Mouse (Mus musculus) neural tube, embryonic 13.5 days (tissue): ENCODE measurements around the gene Ramp1. TPM values are rescaled to one million over a fixed set of nuclear protein-coding genes. Genes with fewer than 3 reads are reported as not detected.

Experiments
- ATAC-seq: fragments of 200-750 bp; cut with Nextera tagmentation; 2 replicates; pipeline ENCODE4 v1.8.0; 2017; ENCODE audit warnings: low read depth, mild to moderate bottlenecking, moderate TSS enrichment, moderate library complexity
- H3K27ac ChIP-seq: fragments of 300-500 bp; sonication (generic); replicated peaks from 2 replicates; pipeline ENCODE4 v1.5.1; 2015; ENCODE audit warnings: moderate library complexity, mild to moderate bottlenecking, inconsistent platforms
- H3K27me3 ChIP-seq: fragments of 300-500 bp; sonication (generic); 2 replicates; pipeline ENCODE4 v1.6.1; 2015; ENCODE audit warnings: mild to moderate bottlenecking, inconsistent platforms
- H3K36me3 ChIP-seq: fragments of 300-500 bp; sonication (generic); 2 replicates; pipeline ENCODE4 v1.6.1; 2015; ENCODE audit warnings: mild to moderate bottlenecking, inconsistent platforms
- H3K4me1 ChIP-seq: fragments of 300-500 bp; sonication (generic); replicated peaks from 2 replicates; pipeline ENCODE4 v1.6.1; 2015; ENCODE audit warnings: inconsistent platforms
- H3K4me2 ChIP-seq: fragments of 300-500 bp; sonication (generic); 2 replicates; pipeline ENCODE4 v1.6.1; 2015; ENCODE audit warnings: inconsistent platforms, mild to moderate bottlenecking, moderate library complexity
- H3K4me3 ChIP-seq: fragments of 300-500 bp; sonication (generic); 2 replicates; pipeline ENCODE4 v1.5.1; 2015; ENCODE audit warnings: mild to moderate bottlenecking, inconsistent platforms
- H3K9ac ChIP-seq: fragments of 300-500 bp; sonication (generic); 2 replicates; pipeline ENCODE4 v1.6.1; 2015; ENCODE audit warnings: moderate library complexity, mild to moderate bottlenecking, inconsistent platforms
- H3K9me3 ChIP-seq: fragments of 300-500 bp; sonication (generic); 2 replicates; pipeline ENCODE4 v1.6.1; 2016; ENCODE audit warnings: inconsistent platforms
- WGBS: fragments of 180-500 bp; shearing (Covaris S2); methylation state at CpG from one replicate; pipeline ENCODE4 v1.1.7; 2015; 5-methylcytosine and 5-hydroxymethylcytosine counted together
- polyA plus RNA-seq: library from polyadenylated mRNA; unstranded; fragments of >200 nt; fragmentation: Nextera tagmentation; extraction: Ambion mirVana; gene quantifications from 2 replicates; pipeline ENCODE4 v1.2.1, GENCODE M21; 2015

Ramp1 gene
- polyA plus RNA-seq, 1 experiment from 2014 or later = 3.2 TPM

DNA sequence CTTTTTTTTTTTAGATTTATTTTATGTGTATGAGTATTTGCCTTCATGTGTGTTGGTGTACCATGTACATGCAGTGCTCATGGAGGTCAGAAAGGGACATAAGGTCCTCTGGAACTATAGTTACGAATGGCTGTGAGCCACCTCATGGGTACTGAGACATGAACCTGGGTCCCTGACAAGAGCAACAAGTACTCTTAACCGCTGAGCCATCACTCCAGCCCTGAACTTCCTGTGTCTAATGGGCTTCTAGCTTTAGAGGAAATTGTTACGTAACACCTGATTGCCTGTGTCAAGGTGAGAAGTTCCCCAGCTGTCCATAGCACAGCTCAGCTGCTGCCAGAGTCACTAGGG is 40.7 kb downstream of the Ramp1 start:
- Histone ChIP-seq H3K4me1 (no peaks in the 10 kb centered on the region), H3K27ac (no peak overlapping the region), H3K27me3 (no peaks in the 10 kb centered on the region), H3K9me3 (no peaks in the 10 kb centered on the region), H3K36me3 (no peaks in the 10 kb centered on the region), H3K4me3 (no peak overlapping the region), H3K4me2 (no peak overlapping the region), H3K9ac (no peak overlapping the region)
- no peak for ATAC-seq
- 87% methylated on average over 3 of the region's 3 CpGs for WGBS

DNA sequence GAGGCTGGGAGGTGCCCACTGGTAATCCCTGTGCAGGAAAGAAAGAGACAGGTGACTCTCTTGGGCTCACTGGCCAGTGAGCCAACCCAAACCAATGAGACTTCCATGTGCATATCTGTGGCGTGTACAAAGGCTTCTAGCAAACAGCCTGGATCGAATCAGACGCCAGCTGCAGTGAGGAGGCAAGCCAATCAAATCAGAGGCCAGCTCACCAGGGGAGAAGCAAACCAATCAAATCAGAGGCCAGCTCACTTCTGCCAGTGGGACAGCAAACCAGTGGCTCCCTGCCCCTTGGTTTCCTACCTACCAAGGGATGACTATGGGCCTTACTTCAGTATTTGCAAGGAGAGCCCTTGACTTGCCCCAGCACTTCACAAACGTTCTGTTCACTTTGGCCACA is 46.9 kb downstream of the Ramp1 start:
- no peak overlapping the region for H3K4me2 ChIP-seq
- H3K4me3 ChIP-seq = no peak overlapping the region
- H3K27me3 ChIP-seq = no peaks in the 10 kb centered on the region
- H3K27ac ChIP-seq = no peak overlapping the region
- no peak overlapping the region for H3K9ac ChIP-seq
- H3K36me3 ChIP-seq = no peaks in the 10 kb centered on the region
- WGBS = 85% methylated on average over 4 of the region's 4 CpGs
- H3K9me3 ChIP-seq = no peaks in the 10 kb centered on the region
- no peak for ATAC-seq
- no peaks in the 10 kb centered on the region for H3K4me1 ChIP-seq

DNA sequence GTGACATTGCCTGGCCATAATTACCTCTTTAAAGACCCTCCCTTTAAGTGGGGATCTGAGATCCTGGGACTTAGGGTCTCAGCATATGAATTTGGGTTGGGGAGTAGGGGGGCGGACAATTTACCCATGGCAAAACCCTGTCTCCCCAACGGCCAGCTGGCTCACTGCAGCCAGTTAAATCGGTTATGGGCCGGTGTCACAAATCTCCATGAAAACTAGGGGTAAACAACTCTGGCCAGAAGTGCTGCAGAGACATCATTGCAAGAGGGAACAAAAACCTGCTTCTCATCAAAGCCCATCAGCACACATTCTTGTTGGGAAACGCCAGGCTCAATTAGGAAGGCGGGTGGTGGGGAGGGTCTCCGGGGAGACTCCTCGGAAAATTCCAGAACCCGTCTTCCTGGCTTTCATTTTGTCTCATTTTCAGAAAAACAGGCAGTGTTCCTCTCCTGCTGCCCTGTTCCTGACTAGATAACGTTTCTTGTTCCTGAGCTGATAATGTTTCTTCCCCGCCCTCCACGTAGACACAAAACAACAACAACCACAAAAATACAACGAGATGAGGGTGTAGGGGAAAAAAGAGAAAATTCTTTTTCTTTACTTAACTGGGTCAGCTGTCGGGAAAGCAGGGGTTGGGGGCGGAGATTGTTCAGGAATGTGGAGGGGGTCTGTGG is 47.9 kb downstream of the Ramp1 start:
- H3K4me2 ChIP-seq = no peak overlapping the region
- no peaks in the 10 kb centered on the region for H3K9me3 ChIP-seq
- H3K36me3 ChIP-seq = no peaks in the 10 kb centered on the region
- H3K4me1 ChIP-seq = no peaks in the 10 kb centered on the region
- H3K27me3 ChIP-seq = no peaks in the 10 kb centered on the region
- ATAC-seq = no peak
- no peak overlapping the region for H3K27ac ChIP-seq
- no peak overlapping the region for H3K4me3 ChIP-seq
- 65% methylated on average over 15 of the region's 15 CpGs for WGBS
- H3K9ac ChIP-seq = no peak overlapping the region

DNA sequence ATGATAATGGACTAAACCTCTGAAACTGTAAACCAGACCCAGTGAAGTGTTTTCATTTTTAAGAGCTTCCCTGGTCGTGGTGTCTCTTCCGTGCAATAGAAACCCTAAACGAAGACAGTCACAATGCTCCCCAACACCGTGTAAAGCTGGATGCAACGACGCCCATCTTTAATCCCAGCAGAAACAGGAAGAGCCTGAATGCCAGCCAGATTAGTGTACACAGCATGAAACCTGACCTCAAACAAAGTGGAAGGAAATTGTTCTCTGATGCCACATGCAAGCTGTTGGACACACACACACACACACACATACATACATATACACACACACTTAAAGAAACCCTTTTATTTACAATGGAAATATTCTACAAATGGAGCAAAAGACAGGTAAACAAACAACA is 51.5 kb downstream of the Ramp1 start:
- no peak overlapping the region for H3K4me3 ChIP-seq
- no peaks in the 10 kb centered on the region for H3K27me3 ChIP-seq
- no peaks in the 10 kb centered on the region for H3K9me3 ChIP-seq
- 81% methylated on average over 6 of the region's 6 CpGs for WGBS
- H3K36me3 ChIP-seq = no peaks in the 10 kb centered on the region
- H3K9ac ChIP-seq = no peak overlapping the region
- no peak for ATAC-seq
- H3K4me2 ChIP-seq = no peak overlapping the region
- no peaks in the 10 kb centered on the region for H3K4me1 ChIP-seq
- no peak overlapping the region for H3K27ac ChIP-seq

DNA sequence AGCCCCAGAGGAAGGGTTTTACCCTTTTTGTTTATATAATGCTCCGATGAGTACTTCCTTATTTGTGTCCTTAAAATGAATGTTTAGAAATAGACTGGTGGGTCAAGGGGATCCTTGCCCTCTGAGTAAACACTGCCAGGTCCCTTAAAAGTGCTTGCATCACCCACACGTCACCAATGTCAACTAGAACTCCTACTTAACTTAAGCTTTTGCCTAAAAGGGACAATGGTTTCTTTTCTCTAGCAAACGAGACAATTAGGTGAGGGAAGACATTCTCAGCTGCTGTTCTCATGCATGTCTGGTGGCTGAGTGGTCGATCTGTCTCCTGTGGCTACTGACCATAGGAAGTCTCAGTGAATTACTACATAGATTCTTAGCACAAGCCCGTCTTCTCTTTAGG is 52.3 kb downstream of the Ramp1 start:
- H3K4me1 ChIP-seq = no peaks in the 10 kb centered on the region
- no peaks in the 10 kb centered on the region for H3K36me3 ChIP-seq
- H3K4me3 ChIP-seq = no peak overlapping the region
- H3K9me3 ChIP-seq = no peaks in the 10 kb centered on the region
- H3K27ac ChIP-seq = no peak overlapping the region
- no peaks in the 10 kb centered on the region for H3K27me3 ChIP-seq
- no peak overlapping the region for H3K9ac ChIP-seq
- 64% methylated on average over 5 of the region's 5 CpGs for WGBS
- ATAC-seq = no peak
- H3K4me2 ChIP-seq = no peak overlapping the region

DNA sequence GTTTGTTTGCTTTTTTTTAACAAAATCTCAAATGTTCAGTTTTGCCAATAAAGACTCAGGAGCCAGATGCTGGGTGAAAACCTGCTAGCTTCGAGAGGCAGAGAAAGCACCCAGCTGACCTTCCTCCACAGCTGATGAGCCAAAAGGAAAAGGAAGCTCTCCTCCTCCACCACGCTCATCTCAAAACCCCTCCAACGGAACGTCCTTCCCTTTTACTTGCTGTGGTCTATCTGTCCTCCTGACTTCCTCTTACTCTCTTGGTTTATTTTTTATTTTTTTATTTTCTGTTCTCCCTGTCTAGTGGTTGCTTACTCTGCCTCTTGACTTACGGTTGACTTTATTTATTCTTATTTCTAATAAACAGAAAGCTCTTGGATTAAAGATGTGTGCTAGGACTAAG is 55.8 kb downstream of the Ramp1 start:
- no peaks in the 10 kb centered on the region for H3K9me3 ChIP-seq
- H3K36me3 ChIP-seq = no peaks in the 10 kb centered on the region
- no peak overlapping the region for H3K27ac ChIP-seq
- no peak for ATAC-seq
- 79% methylated on average over 5 of the region's 5 CpGs for WGBS
- H3K4me3 ChIP-seq = no peak overlapping the region
- no peak overlapping the region for H3K4me2 ChIP-seq
- no peak overlapping the region for H3K9ac ChIP-seq
- H3K27me3 ChIP-seq = no peaks in the 10 kb centered on the region
- H3K4me1 ChIP-seq = no peaks in the 10 kb centered on the region

DNA sequence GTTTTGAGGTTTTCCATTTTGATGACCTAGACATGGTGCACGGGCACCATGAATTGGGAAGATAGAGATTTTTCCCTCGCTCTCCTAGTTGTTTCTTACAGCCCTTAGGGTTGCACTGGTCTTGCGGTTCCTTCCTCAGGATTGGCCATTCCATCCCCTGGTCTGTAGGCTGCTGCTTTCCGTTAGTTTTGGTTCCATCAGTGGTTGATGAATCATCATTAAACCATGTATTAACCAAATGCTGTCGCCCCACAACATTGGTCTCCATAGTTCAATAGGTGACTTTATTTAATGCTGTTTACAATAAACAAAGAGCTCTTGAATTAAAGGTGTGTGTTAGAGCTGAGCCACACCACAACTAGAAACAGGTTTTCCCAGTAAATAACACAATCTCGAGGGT is 58.1 kb downstream of the Ramp1 start:
- Histone ChIP-seq H3K36me3 (no peaks in the 10 kb centered on the region), H3K27ac (no peak overlapping the region), H3K27me3 (no peaks in the 10 kb centered on the region), H3K4me2 (no peak overlapping the region), H3K9ac (no peak overlapping the region), H3K4me3 (no peak overlapping the region), H3K4me1 (no peaks in the 10 kb centered on the region), H3K9me3 (no peaks in the 10 kb centered on the region)
- WGBS = 81% methylated on average over 6 of the region's 6 CpGs
- ATAC-seq = no peak

DNA sequence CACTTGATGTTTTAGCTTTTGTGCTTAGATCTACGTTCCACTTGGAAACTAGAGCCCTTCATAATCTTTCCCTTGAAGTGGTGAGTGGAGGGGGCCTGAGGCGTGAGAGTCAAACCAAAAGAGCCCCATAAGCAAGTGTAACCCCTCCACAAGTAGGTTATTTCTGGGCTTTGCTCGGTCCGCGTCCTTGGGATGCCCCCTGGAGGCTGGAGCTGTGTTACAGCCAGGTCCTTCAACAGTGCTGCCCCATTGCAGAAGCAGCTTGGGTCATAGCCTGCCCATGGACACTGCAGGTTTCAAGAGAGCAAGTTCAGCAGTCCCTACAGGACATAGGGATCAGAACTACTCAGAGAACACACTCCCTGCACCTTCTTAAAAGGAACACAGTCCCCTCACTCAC is 59.5 kb downstream of the Ramp1 start:
- Histone ChIP-seq H3K4me2 (no peak overlapping the region), H3K36me3 (no peaks in the 10 kb centered on the region), H3K4me1 (no peaks in the 10 kb centered on the region), H3K9me3 (no peaks in the 10 kb centered on the region), H3K27me3 (no peaks in the 10 kb centered on the region), H3K27ac (no peak overlapping the region), H3K4me3 (no peak overlapping the region), H3K9ac (no peak overlapping the region)
- 23% methylated on average over 5 of the region's 5 CpGs for WGBS
- no peak for ATAC-seq

DNA sequence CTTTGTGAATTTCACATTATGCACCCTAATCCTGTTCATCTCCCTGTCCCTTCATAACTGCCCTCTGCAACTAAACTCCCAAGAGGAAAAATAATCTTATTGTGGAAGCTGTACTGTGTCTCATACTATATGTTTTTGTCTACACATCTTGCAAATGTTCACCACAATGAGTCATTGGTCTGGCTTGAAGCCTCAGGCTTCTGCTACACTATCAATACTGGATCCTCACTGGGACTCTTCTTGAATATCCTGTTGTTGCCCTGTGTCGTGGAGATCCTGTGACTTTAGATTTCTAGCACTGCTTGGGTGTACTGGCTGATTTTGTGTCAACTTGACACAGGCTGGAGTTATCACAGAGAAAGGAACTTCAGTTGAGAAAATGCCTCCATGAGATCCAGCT is 60.2 kb downstream of the Ramp1 start:
- ATAC-seq = no peak
- Histone ChIP-seq H3K36me3 (no peaks in the 10 kb centered on the region), H3K4me1 (no peaks in the 10 kb centered on the region), H3K27ac (no peak overlapping the region), H3K9me3 (no peaks in the 10 kb centered on the region), H3K9ac (no peak overlapping the region), H3K4me3 (no peak overlapping the region), H3K4me2 (no peak overlapping the region), H3K27me3 (no peaks in the 10 kb centered on the region)
- 82% methylated on average over 1 of the region's 1 CpGs for WGBS

DNA sequence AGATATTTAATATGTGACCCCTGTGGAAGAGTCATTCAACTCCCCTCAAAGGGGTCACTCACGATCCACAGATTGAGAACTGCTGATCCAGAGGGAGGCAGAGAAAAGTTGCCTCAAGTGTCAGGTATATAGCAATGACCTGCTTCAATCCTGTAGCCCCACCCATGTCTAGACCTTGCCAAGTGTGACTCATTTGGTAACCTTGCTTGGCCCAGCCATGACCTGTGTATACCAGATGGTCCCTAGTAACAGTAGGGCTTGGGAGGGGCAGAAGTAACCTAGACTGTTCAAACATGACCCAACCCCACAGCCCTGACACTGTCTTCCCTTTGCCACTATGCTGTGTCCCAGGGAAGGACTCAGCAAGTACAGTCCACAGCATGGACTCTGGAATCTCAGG is 61.1 kb downstream of the Ramp1 start:
- Histone ChIP-seq H3K4me2 (no peak overlapping the region), H3K4me1 (no peaks in the 10 kb centered on the region), H3K36me3 (no peaks in the 10 kb centered on the region), H3K9ac (no peak overlapping the region), H3K27ac (no peak overlapping the region), H3K4me3 (no peak overlapping the region), H3K9me3 (no peaks in the 10 kb centered on the region), H3K27me3 (no peaks in the 10 kb centered on the region)
- WGBS = 83% methylated on average over 1 of the region's 1 CpGs
- ATAC-seq = no peak

DNA sequence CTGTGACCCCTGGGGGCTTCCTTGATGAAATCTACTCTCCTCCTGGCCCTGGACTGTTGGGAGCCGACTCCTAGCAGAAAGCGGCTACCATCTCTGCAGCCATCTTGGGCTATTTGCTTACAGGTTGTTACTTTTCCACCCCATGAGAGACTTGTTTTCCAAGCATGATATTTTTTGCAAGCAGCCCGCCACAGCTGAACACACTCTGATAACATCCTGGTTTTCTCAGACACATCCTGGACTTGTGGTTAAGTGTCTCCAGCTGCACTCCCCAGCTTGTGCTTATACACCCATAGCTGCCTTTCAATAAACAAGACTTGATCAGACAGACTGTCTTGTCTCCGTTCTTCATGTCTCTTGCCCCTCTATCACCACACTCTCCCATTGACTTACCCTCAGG is 61.6 kb downstream of the Ramp1 start:
- Histone ChIP-seq H3K4me2 (no peak overlapping the region), H3K27ac (no peak overlapping the region), H3K9ac (no peak overlapping the region), H3K27me3 (no peaks in the 10 kb centered on the region), H3K9me3 (no peaks in the 10 kb centered on the region), H3K4me1 (no peaks in the 10 kb centered on the region), H3K36me3 (no peaks in the 10 kb centered on the region), H3K4me3 (no peak overlapping the region)
- ATAC-seq = no peak
- 85% methylated on average over 4 of the region's 4 CpGs for WGBS

DNA sequence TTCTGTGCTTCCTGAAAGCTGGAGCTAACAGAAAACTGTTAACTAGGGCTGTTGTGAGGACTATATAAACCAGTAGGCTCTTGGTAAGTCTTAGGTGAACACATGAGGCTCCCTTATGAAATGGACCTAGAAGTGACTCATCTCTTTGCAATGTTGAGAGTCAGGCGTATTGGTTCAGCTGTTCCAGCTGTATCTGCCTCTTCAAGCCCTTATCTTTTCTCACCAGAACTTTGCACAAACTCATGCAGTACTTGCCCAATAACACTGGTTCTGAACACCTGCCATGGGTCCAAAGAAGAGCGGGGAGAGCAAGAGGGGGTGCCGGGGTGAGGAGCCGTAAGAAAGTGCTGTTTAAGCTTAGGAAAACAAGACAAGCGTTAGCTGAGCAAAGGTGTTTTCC is 68.6 kb downstream of the Ramp1 start:
- Histone ChIP-seq H3K4me1 (peaks cover 31% of the 10 kb centered on the region), H3K9me3 (no peaks in the 10 kb centered on the region), H3K36me3 (no peaks in the 10 kb centered on the region), H3K4me2 (no peak overlapping the region), H3K4me3 (no peak overlapping the region), H3K27me3 (no peaks in the 10 kb centered on the region), H3K27ac (no peak overlapping the region), H3K9ac (no peak overlapping the region)
- ATAC-seq = no peak
- 95% methylated on average over 5 of the region's 5 CpGs for WGBS

DNA sequence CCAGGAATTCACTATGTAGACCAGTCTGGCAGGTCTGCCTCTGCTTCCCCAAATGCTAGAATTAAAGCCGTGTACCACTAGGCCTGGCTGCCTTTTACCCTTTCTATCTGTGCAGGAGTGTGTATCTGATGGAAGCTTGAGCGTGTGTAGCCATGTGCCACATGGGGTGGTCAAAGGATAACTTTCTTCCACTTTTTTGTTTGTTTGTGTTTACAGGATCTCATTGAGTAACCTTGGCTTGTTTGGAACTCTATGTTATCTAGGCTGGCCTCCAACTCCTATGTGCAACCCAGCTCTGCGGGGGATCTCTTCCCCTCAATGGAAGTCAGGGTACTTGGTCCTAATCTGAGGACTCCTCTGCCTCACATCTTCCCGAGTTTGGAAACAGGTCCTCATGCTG is 69.3 kb downstream of the Ramp1 start:
- peaks cover 37% of the 10 kb centered on the region for H3K4me1 ChIP-seq
- H3K27me3 ChIP-seq = no peaks in the 10 kb centered on the region
- no peak for ATAC-seq
- no peaks in the 10 kb centered on the region for H3K36me3 ChIP-seq
- peak overlapping the region; percentile 100; the same call in 1 of the 2 replicates for H3K4me3 ChIP-seq
- WGBS = 52% methylated on average over 4 of the region's 4 CpGs
- peak overlapping the region; percentile 90 for H3K4me2 ChIP-seq
- H3K9ac ChIP-seq = peak overlapping the region; percentile 83
- H3K27ac ChIP-seq = no peak overlapping the region
- H3K9me3 ChIP-seq = no peaks in the 10 kb centered on the region
